Mouse (Mus musculus): ENCODE results near the gene Catsperz. TPM values are rescaled to one million over a fixed set of nuclear protein-coding genes. Genes with fewer than 3 reads are reported as not detected.
A peak's percentile ranks its signal among the peaks of the same experiment; 100 is the strongest.

Catsperz gene
- polyA plus RNA-seq, 1 experiment: 0.28 TPM

GRCm38 (mm10) chr19:6921647-6922567, 3.3 kb downstream of the Catsperz start, which contains the start of gene Esrra:
Gene Esrra (minus strand): TSS chr19:6921813.
- Histone ChIP-seq H3K79me2 (ENCODE audit: control insufficient read depth, insufficient read depth) (peaks cover 23% of the 10 kb centered on the region), H3K27me3 (ENCODE audit: control insufficient read depth, insufficient read depth, insufficient read length) (no peaks in the 10 kb centered on the region), H3ac (ENCODE audit: control insufficient read depth, insufficient read length) (peak within 1 kb of the TSS; percentile 78), H3K36me3 (ENCODE audit: control insufficient read depth, insufficient read depth) (no peaks in the 10 kb centered on the region), H3K4me2 (ENCODE audit: low read depth) (peak within 1 kb of the TSS; percentile 97), H3K4me3 (peak within 1 kb of the TSS; percentile 56)
- TF ChIP-seq TCF3 (IDR thresholded peaks at IDR 0.05; ENCODE audit: insufficient read length, low read depth) (no peak), POLR2A (IDR thresholded peaks at IDR 0.05; ENCODE audit: insufficient read length, low read depth) (peak; percentile 81), SRF (IDR thresholded peaks at IDR 0.05; ENCODE audit: control insufficient read depth, insufficient read length, low read depth) (peak; percentile 23), E2F4 (IDR thresholded peaks at IDR 0.05; ENCODE audit: insufficient read depth) (no peak), MYOD1 (IDR thresholded peaks at IDR 0.05; ENCODE audit: control insufficient read depth in 1 of 3, insufficient read length in 2 of 3, low read depth in 2 of 3) (peak in 2 of 3 experiments; percentile 14 to 63), TCF12 (IDR thresholded peaks at IDR 0.05; ENCODE audit: insufficient read depth, poor library complexity, severe bottlenecking) (no peak), REST (IDR thresholded peaks at IDR 0.05; ENCODE audit: insufficient read depth, insufficient read length) (no peak), POLR2AphosphoS2 (IDR thresholded peaks at IDR 0.05; ENCODE audit: insufficient read length, low read depth) (peak; percentile 80), MYOG (IDR thresholded peaks at IDR 0.05; ENCODE audit: control insufficient read depth in 1 of 3, insufficient read depth in 1 of 3, insufficient read length in 2 of 3, low read depth in 2 of 3) (peak in 1 of 3 experiments; percentile 35), USF1 (IDR thresholded peaks at IDR 0.05; ENCODE audit: low read depth) (peak; percentile 58), CEBPB (IDR thresholded peaks at IDR 0.05; ENCODE audit: insufficient read depth, poor library complexity, severe bottlenecking) (0 out of 2 replicates have a peak, but pooled peaks have one; percentile 27), MAX (IDR thresholded peaks at IDR 0.05; ENCODE audit: low read depth) (no peak)

GRCm38 (mm10) chr19:6920741-6921636, 4.2 kb downstream of the Catsperz start:
- no peaks in the 10 kb centered on the region for H3K36me3 ChIP-seq (ENCODE audit: control insufficient read depth, insufficient read depth)
- peaks cover 23% of the 10 kb centered on the region for H3K79me2 ChIP-seq (ENCODE audit: control insufficient read depth, insufficient read depth)
- H3K4me2 ChIP-seq (ENCODE audit: low read depth): peak overlapping the region; percentile 88
- TF ChIP-seq TCF12 (IDR thresholded peaks at IDR 0.05; ENCODE audit: insufficient read depth, poor library complexity, severe bottlenecking): no peak
- no peak for TF ChIP-seq POLR2AphosphoS2 (IDR thresholded peaks at IDR 0.05; ENCODE audit: insufficient read length, low read depth)
- no peak for TF ChIP-seq E2F4 (IDR thresholded peaks at IDR 0.05; ENCODE audit: insufficient read depth)
- no peak for TF ChIP-seq SRF (IDR thresholded peaks at IDR 0.05; ENCODE audit: control insufficient read depth, insufficient read length, low read depth)
- no peak for TF ChIP-seq MYOG (IDR thresholded peaks at IDR 0.05; ENCODE audit: control insufficient read depth in 1 of 3, insufficient read depth in 1 of 3, insufficient read length in 2 of 3, low read depth in 2 of 3)
- no peak for TF ChIP-seq MAX (IDR thresholded peaks at IDR 0.05; ENCODE audit: low read depth)
- no peak for TF ChIP-seq MYOD1 (IDR thresholded peaks at IDR 0.05; ENCODE audit: control insufficient read depth in 1 of 3, insufficient read length in 2 of 3, low read depth in 2 of 3)
- TF ChIP-seq REST (IDR thresholded peaks at IDR 0.05; ENCODE audit: insufficient read depth, insufficient read length): no peak
- TF ChIP-seq POLR2A (IDR thresholded peaks at IDR 0.05; ENCODE audit: insufficient read length, low read depth): no peak
- TF ChIP-seq CEBPB (IDR thresholded peaks at IDR 0.05; ENCODE audit: insufficient read depth, poor library complexity, severe bottlenecking): no peak
- no peaks in the 10 kb centered on the region for H3K27me3 ChIP-seq (ENCODE audit: control insufficient read depth, insufficient read depth, insufficient read length)
- H3K4me3 ChIP-seq: peak overlapping the region; percentile 56
- peak overlapping the region; percentile 78 for H3ac ChIP-seq (ENCODE audit: control insufficient read depth, insufficient read length)

- Histone ChIP-seq H3K4me3 (peak overlapping the region; percentile 56), H3K4me2 (ENCODE audit: low read depth) (peak overlapping the region; percentile 88), H3K79me2 (ENCODE audit: control insufficient read depth, insufficient read depth) (peaks cover 23% of the 10 kb centered on the region), H3K27me3 (ENCODE audit: control insufficient read depth, insufficient read depth, insufficient read length) (no peaks in the 10 kb centered on the region), H3ac (ENCODE audit: control insufficient read depth, insufficient read length) (peak overlapping the region; percentile 78), H3K36me3 (ENCODE audit: control insufficient read depth, insufficient read depth) (no peaks in the 10 kb centered on the region)
- TF ChIP-seq E2F4 (IDR thresholded peaks at IDR 0.05; ENCODE audit: insufficient read depth): no peak
- TF ChIP-seq MYOG (IDR thresholded peaks at IDR 0.05; ENCODE audit: control insufficient read depth in 1 of 3, insufficient read depth in 1 of 3, insufficient read length in 2 of 3, low read depth in 2 of 3): no peak
- TF ChIP-seq POLR2AphosphoS2 (IDR thresholded peaks at IDR 0.05; ENCODE audit: insufficient read length, low read depth): no peak
- no peak for TF ChIP-seq TCF12 (IDR thresholded peaks at IDR 0.05; ENCODE audit: insufficient read depth, poor library complexity, severe bottlenecking)
- TF ChIP-seq SRF (IDR thresholded peaks at IDR 0.05; ENCODE audit: control insufficient read depth, insufficient read length, low read depth): no peak
- TF ChIP-seq MYOD1 (IDR thresholded peaks at IDR 0.05; ENCODE audit: control insufficient read depth in 1 of 3, insufficient read length in 2 of 3, low read depth in 2 of 3): no peak
- no peak for TF ChIP-seq TCF3 (IDR thresholded peaks at IDR 0.05; ENCODE audit: insufficient read length, low read depth)
- TF ChIP-seq POLR2A (IDR thresholded peaks at IDR 0.05; ENCODE audit: insufficient read length, low read depth): no peak
- no peak for TF ChIP-seq MAX (IDR thresholded peaks at IDR 0.05; ENCODE audit: low read depth)
- no peak for TF ChIP-seq CEBPB (IDR thresholded peaks at IDR 0.05; ENCODE audit: insufficient read depth, poor library complexity, severe bottlenecking)
- no peak for TF ChIP-seq USF1 (IDR thresholded peaks at IDR 0.05; ENCODE audit: low read depth)
- TF ChIP-seq REST (IDR thresholded peaks at IDR 0.05; ENCODE audit: insufficient read depth, insufficient read length): no peak
These were observed 5.1 kb downstream of the Catsperz start for GRCm38 (mm10) chr19:6919876-6920740.
